Mouse (Mus musculus) forebrain, embryonic 16.5 days (tissue): ENCODE data around the gene Armc2. TPM values are rescaled to one million over a fixed set of nuclear protein-coding genes. Genes with fewer than 3 reads are reported as not detected.
"Not testable (repeated sequence)": the region's sequence is repeated elsewhere in the genome, so short reads cannot be mapped to it uniquely, and the experiment has no call there.

ENCODE experiments used
- ATAC-seq: fragments of 200-750 bp; cut with Nextera tagmentation; 2 replicates; pipeline ENCODE4 v1.8.0; 2017; ENCODE audit warnings: mild to moderate bottlenecking, moderate library complexity
- H3K27ac ChIP-seq: fragments of 300-500 bp; sonication (generic); 2 replicates; pipeline ENCODE4 v1.5.1; 2014; ENCODE audit warnings: low read length, control low read depth
- H3K27me3 ChIP-seq: fragments of 300-500 bp; sonication (generic); replicated peaks from 2 replicates; pipeline ENCODE4 v1.6.1; 2014; ENCODE audit warnings: low read length; ENCODE audit not compliant: control insufficient read depth, insufficient read depth
- H3K36me3 ChIP-seq: fragments of 300-500 bp; sonication (generic); 2 replicates; pipeline ENCODE4 v1.6.1; 2014; ENCODE audit not compliant: control insufficient read depth, insufficient read depth
- H3K4me1 ChIP-seq: fragments of 300-500 bp; sonication (generic); replicated peaks from 2 replicates; pipeline ENCODE4 v1.6.1; 2014; ENCODE audit warnings: low read length; ENCODE audit not compliant: control insufficient read depth, insufficient read depth
- H3K4me2 ChIP-seq: fragments of 300-500 bp; sonication (generic); 2 replicates; pipeline ENCODE4 v1.6.1; 2014; ENCODE audit warnings: mild to moderate bottlenecking, low read length, control low read depth
- H3K4me3 ChIP-seq: fragments of 300-500 bp; sonication (generic); replicated peaks from 2 replicates; pipeline ENCODE4 v1.5.1; 2014; ENCODE audit warnings: mild to moderate bottlenecking, low read length, control low read depth
- H3K9ac ChIP-seq: fragments of 300-500 bp; sonication (generic); replicated peaks from 2 replicates; pipeline ENCODE4 v1.6.1; 2014; ENCODE audit warnings: low read depth, low read length, control low read depth
- H3K9me3 ChIP-seq: fragments of 300-500 bp; sonication (generic); 2 replicates; pipeline ENCODE4 v1.6.1; 2016; ENCODE audit warnings: low read length; ENCODE audit not compliant: control insufficient read depth
- WGBS: fragments of 180-500 bp; shearing (Covaris S2); extraction: QIAGEN DNeasy Blood & Tissue Kit; methylation state at CpG from one replicate; pipeline ENCODE4 v1.1.7; 2014; 5-methylcytosine and 5-hydroxymethylcytosine counted together
- polyA plus RNA-seq: library from polyadenylated mRNA; unstranded; fragments of >200 nt; fragmentation: Nextera tagmentation; extraction: Ambion mirVana; gene quantifications from 2 replicates; pipeline ENCODE4 v1.2.1, GENCODE M21; 2015

The Armc2 gene
- polyA plus RNA-seq, 1 experiment from 2014 or later, result 8.2 TPM

DNA sequence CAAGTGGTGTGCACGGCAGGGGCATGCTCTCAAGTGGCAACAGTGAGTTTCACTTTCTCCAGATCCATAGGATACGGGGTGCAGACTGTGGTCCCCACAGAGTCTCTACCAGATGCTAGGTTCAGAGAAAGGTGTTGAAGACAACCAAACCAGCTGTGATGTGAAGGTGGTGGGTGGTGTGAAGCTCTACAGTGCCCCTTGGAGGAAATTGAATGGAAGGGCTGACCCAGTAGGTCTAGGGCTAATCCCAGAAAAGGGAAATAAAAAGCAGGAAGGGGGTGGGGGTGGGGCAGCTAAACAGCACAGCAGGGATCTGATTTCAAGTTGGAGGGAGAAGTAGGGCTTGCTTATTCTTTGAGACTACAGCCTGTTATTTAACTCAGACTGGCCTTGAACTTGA, 58.4 kb downstream of the Armc2 start:
- ATAC-seq, result no peak
- WGBS, result 83% methylated on average over 2 of the region's 2 CpGs

DNA sequence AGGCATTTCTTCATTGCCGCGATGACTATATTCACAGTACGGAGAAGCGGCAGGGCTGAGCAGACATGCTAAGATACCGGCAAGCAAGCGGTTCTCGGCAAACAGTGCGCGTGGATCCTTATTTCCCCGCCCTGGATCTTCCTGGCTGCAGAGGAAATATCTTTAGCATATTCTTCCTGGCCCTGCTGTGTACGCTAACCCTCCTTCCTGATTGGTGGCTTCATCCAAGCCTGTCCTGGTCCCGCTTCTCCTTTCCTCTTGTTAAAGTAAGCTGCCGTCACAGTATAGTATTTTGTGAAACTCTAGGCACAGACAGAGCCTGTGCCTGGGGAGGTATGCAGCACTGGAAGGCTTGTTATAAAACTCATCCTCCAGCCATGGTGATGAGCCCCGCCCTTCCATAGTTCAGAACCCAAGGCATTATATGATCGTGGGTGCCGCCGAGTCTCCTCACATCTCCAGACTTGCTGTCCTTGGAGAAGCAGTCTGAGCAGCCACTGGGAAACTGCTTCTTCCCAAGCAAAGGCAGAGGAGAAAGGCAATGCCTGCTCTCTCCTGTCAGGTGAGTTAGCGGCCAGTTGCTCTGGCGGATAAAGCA, 59.5 kb downstream of the Armc2 start:
- Histone ChIP-seq H3K27ac (no peak overlapping the region), H3K27me3 (no peaks in the 10 kb centered on the region), H3K9ac (no peak overlapping the region), H3K4me1 (peaks cover 7% of the 10 kb centered on the region), H3K4me2 (no peak overlapping the region), H3K4me3 (no peak overlapping the region), H3K9me3 (no peaks in the 10 kb centered on the region), H3K36me3 (no peaks in the 10 kb centered on the region)
- ATAC-seq, result no peak
- 94% methylated on average over 19 of the region's 19 CpGs for WGBS

More for the DNA sequence above, 58.4 kb downstream of the Armc2 start:
- Histone ChIP-seq H3K4me1 (peaks cover 7% of the 10 kb centered on the region), H3K4me2 (no peak overlapping the region), H3K27me3 (no peaks in the 10 kb centered on the region), H3K9me3 (no peaks in the 10 kb centered on the region), H3K4me3 (no peak overlapping the region), H3K9ac (no peak overlapping the region), H3K36me3 (no peaks in the 10 kb centered on the region), H3K27ac (no peak overlapping the region)

DNA sequence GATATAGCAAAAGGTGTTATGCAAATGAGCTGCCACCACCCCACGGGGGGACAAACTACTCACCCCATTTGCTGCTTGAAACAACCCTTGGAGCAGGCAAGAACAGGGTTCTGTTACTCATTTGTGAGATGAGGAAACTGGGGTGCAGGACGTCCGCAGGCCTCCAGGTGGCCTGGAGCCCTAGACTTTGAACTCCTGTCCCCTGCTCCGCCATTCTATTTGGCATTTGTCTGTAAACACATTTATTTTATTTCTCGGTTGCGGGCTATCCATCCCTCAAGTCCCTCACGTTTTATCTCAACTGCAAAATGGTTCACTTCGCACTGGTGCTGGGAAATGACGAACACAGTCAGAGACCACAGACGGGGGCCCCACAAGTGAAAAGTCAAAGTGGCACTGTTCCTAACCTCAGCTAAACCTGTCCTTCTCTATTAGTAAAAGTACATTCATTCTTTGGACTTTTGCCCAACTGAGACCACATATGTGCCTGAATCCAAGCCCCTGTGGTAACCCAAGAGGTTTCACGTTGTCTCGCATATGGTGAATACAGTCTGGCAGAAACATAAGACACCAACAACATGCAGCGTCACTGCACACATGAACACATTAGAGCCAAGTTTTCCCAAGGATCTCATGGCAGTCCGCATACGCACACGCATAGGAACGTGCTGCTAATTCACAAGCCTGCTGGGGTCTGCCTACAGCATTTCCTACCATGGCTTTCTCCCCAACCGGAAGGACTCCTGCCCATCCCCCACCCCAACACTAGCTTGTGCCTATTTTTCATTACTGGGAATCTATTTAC, 60.6 kb downstream of the Armc2 start:
- 77% methylated on average over 18 of the region's 18 CpGs for WGBS
- Histone ChIP-seq H3K9ac (no peak overlapping the region), H3K4me2 (no peak overlapping the region), H3K27me3 (no peaks in the 10 kb centered on the region), H3K27ac (no peak overlapping the region), H3K9me3 (no peaks in the 10 kb centered on the region), H3K4me1 (peaks cover 7% of the 10 kb centered on the region), H3K4me3 (no peak overlapping the region), H3K36me3 (no peaks in the 10 kb centered on the region)
- peak; percentile 75 for ATAC-seq

GRCm38 (mm10) chr10:41953528-41953864, 64.7 kb downstream of the Armc2 start:
- Histone ChIP-seq H3K9me3 (no peaks in the 10 kb centered on the region; the same call in 1 of the 2 replicates), H3K4me2 (no peak overlapping the region), H3K36me3 (no peaks in the 10 kb centered on the region), H3K27ac (no peak overlapping the region), H3K4me3 (no peak overlapping the region), H3K4me1 (peaks cover 7% of the 10 kb centered on the region), H3K27me3 (no peaks in the 10 kb centered on the region), H3K9ac (no peak overlapping the region)
- no peak for ATAC-seq
- WGBS, result 93% methylated on average over 5 of the region's 5 CpGs

- no peak overlapping the region for H3K27ac ChIP-seq
- no peak overlapping the region for H3K9ac ChIP-seq
- H3K9me3 ChIP-seq, result no peaks in the 10 kb centered on the region; the same call in 1 of the 2 replicates
- no peaks in the 10 kb centered on the region for H3K27me3 ChIP-seq
- H3K4me1 ChIP-seq, result peaks cover 6% of the 10 kb centered on the region
- no peak overlapping the region for H3K4me3 ChIP-seq
- no peak for ATAC-seq
- 95% methylated on average over 14 of the region's 14 CpGs for WGBS
- no peaks in the 10 kb centered on the region for H3K36me3 ChIP-seq
- H3K4me2 ChIP-seq, result no peak overlapping the region
Observed at GRCm38 (mm10) chr10:41952850-41953527, 65.3 kb downstream of the Armc2 start.

DNA sequence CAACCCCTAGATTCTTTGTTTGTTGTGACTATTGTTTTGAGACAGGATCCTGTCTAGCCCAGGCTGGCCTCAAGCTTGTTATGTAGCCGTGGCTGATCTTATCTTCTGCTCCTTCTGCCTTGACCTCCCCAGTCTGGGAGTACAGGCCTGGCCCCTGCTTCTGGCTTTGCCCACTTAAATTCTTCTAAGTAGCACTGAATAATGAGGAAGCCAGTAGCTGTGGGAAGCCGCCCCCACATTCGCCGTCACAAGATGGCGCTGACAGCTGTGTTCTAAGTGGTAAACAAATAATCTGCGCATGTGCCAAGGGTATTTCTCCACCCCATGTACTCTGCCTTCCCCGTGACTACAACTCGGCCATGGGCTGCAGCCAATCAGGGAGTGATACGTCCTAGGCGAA, 65.9 kb downstream of the Armc2 start:
- not testable (repeated sequence) for H3K4me1 ChIP-seq, H3K9me3 ChIP-seq, ATAC-seq, H3K27me3 ChIP-seq, H3K36me3 ChIP-seq, H3K4me2 ChIP-seq, H3K27ac ChIP-seq, H3K4me3 ChIP-seq, H3K9ac ChIP-seq
- 84% methylated on average over 5 of the region's 10 CpGs for WGBS

GRCm38 (mm10) chr10:41939090-41939489, 79.2 kb downstream of the Armc2 start:
- Histone ChIP-seq H3K4me2 (no peak overlapping the region), H3K9ac (no peak overlapping the region), H3K4me3 (no peak overlapping the region), H3K27me3 (no peaks in the 10 kb centered on the region), H3K27ac (no peak overlapping the region), H3K4me1 (peaks cover 36% of the 10 kb centered on the region), H3K9me3 (no peaks in the 10 kb centered on the region), H3K36me3 (no peaks in the 10 kb centered on the region)
- WGBS, result 71% methylated on average over 4 of the region's 4 CpGs
- no peak for ATAC-seq

DNA sequence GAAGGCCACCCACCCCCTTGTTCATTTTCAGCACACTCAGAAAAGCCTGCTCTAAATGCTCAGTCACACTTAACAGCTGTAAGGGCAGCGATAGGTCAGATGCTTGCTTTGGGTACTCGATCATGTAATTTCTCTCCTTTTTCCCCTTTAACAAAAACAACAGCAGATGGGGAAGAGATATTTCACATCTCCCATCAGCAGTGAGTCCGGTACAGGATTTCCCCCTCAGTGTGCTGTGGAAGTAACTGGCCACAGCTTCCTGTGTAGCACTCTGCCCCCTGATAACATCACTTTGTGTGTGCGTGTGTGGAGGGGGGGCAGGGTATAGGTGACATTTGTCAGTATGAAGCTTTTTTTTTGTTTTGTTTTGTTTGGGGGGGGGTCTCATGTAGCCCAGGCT, 81.1 kb downstream of the Armc2 start:
- Histone ChIP-seq H3K4me2 (no peak overlapping the region), H3K27me3 (no peaks in the 10 kb centered on the region), H3K4me1 (peaks cover 50% of the 10 kb centered on the region), H3K9me3 (no peaks in the 10 kb centered on the region), H3K9ac (no peak overlapping the region), H3K27ac (peak overlapping the region; percentile 82; the same call in 1 of the 2 replicates), H3K36me3 (no peaks in the 10 kb centered on the region), H3K4me3 (no peak overlapping the region)
- 55% methylated on average over 4 of the region's 4 CpGs for WGBS
- no peak for ATAC-seq

GRCm38 (mm10) chr10:41936100-41936499, 82.1 kb downstream of the Armc2 start:
- 30% methylated on average over 4 of the region's 4 CpGs for WGBS
- Histone ChIP-seq H3K4me2 (no peak overlapping the region; the same call in 1 of the 2 replicates), H3K36me3 (no peaks in the 10 kb centered on the region), H3K4me3 (no peak overlapping the region), H3K9ac (no peak overlapping the region), H3K9me3 (no peaks in the 10 kb centered on the region), H3K27me3 (no peaks in the 10 kb centered on the region), H3K27ac (peak overlapping the region; percentile 82), H3K4me1 (peaks cover 56% of the 10 kb centered on the region)
- ATAC-seq, result 0 out of 2 replicates have a peak, but pooled peaks have one; percentile 9
